Mouse (Mus musculus): ENCODE data around the gene Ralgapb.

- TF ChIP-seq CTCF (IDR thresholded peaks at IDR 0.05; ENCODE audit: low read depth, low read length) (no peak), POLR2A (IDR thresholded peaks at IDR 0.05; ENCODE audit: borderline replicate concordance, low read depth, low read length) (no peak)
These were observed 9.0 kb downstream of the Ralgapb start for GRCm38 (mm10) chr2:158418663-158419062.

All from bone marrow macrophage, adult 2 months (primary cell).